Mouse (Mus musculus): ENCODE measurements at regions not wholly inside any gene's neighbourhood (a gene's known extent, or its start where the extent isn't known, plus 50 kb on each side); places are given as distances from the start of the nearest gene placed in this dataset.

GRCm38 (mm10) chr14:21929048-21929447 is 60.4 kb downstream of the Zfp503 start:
- Histone ChIP-seq H3K4me3 (replicated peaks in 1 of 3; ENCODE audit: low read depth in 2 of 3, low read length in 2 of 3, poor library complexity in 1 of 3) (no peak overlapping the region), H3K9me3 (replicated peaks; ENCODE audit: low read length) (no peaks in the 10 kb centered on the region), H3K4me2 (ENCODE audit: insufficient read depth, low read depth, poor library complexity, severe bottlenecking) (no peak overlapping the region), H3K79me2 (replicated peaks; ENCODE audit: control insufficient read depth, extremely low read depth, insufficient read depth, poor library complexity, severe bottlenecking) (no peaks in the 10 kb centered on the region), H3K27ac (ENCODE audit: insufficient read depth, low read depth) (no peak overlapping the region), H3K36me3 (replicated peaks in 1 of 2; ENCODE audit: control insufficient read depth in 1 of 2, insufficient read depth in 1 of 2, low read length in 1 of 2) (no peaks in the 10 kb centered on the region), H3K27me3 (replicated peaks) (no peaks in the 10 kb centered on the region), H3K4me1 (ENCODE audit: control insufficient read depth in 1 of 2, insufficient read depth in 2 of 2) (peaks cover 0 to 8% of the 10 kb centered on the region in 2 experiments; a peak in 2 of 4 replicates), H3K9ac (ENCODE audit: insufficient read depth, low read depth) (no peak overlapping the region)
- dilution Hi-C loops (cut with MboI; ENCODE audit: extremely low pct_ligation_motif_present, extremely low pct_unique_long_range_greater_than_20kb, low sequenced_read_pairs) (no loop called here), in situ Hi-C loops (cut with MboI; ENCODE audit: low pct_ligation_motif_present, low pct_unique_long_range_greater_than_20kb, low sequenced_read_pairs) (no loop called here)
- TF ChIP-seq RAD21 (IDR thresholded peaks at IDR 0.05; ENCODE audit: low read depth, low read length) (no peak), USF1 (IDR thresholded peaks at IDR 0.05; ENCODE audit: low read depth, low read length) (no peak), JUN (IDR thresholded peaks at IDR 0.05; ENCODE audit: insufficient read depth, low read depth, low read length) (no peak), TBP (conservative IDR thresholded peaks at IDR 0.05; ENCODE audit: low read depth, low read length) (no peak), ELF1 (IDR thresholded peaks at IDR 0.05; ENCODE audit: low read depth, low read length) (no peak), USF2 (conservative IDR thresholded peaks at IDR 0.05; ENCODE audit: low read depth, low read length) (no peak), HCFC1 (IDR thresholded peaks at IDR 0.05; ENCODE audit: low read depth, low read length) (no peak), ZMIZ1 (IDR thresholded peaks at IDR 0.05; ENCODE audit: low read depth, low read length) (no peak), E2F4 (IDR thresholded peaks at IDR 0.05; ENCODE audit: insufficient replicate concordance, low read depth, low read length) (no peak), POLR2AphosphoS2 (IDR thresholded peaks at IDR 0.05; ENCODE audit: low read depth, low read length) (no peak), ZC3H11A (IDR thresholded peaks at IDR 0.05; ENCODE audit: low read depth, low read length) (no peak)
- DNase-seq (ENCODE audit: extremely low read depth): no peak

GRCm38 (mm10) chr14:21916671-21917070 is 67.9 kb upstream of the Comtd1 start:
- no peaks in the 10 kb centered on the region for H3K27me3 ChIP-seq (replicated peaks)
- no peak overlapping the region for H3K4me2 ChIP-seq (ENCODE audit: insufficient read depth, low read depth, poor library complexity, severe bottlenecking)
- H3K36me3 ChIP-seq (replicated peaks in 1 of 2; ENCODE audit: control insufficient read depth in 1 of 2, insufficient read depth in 1 of 2, low read length in 1 of 2): no peaks in the 10 kb centered on the region
- no peak overlapping the region for H3K4me3 ChIP-seq (replicated peaks in 1 of 3; ENCODE audit: low read depth in 2 of 3, low read length in 2 of 3, poor library complexity in 1 of 3)
- H3K4me1 ChIP-seq (ENCODE audit: control insufficient read depth in 1 of 2, insufficient read depth in 2 of 2): no peaks in the 10 kb centered on the region
- no peak overlapping the region for H3K9ac ChIP-seq (ENCODE audit: insufficient read depth, low read depth)
- DNase-seq (ENCODE audit: extremely low read depth): no peak
- peaks cover 4% of the 10 kb centered on the region for H3K9me3 ChIP-seq (replicated peaks; ENCODE audit: low read length)
- dilution Hi-C loops (cut with MboI; ENCODE audit: extremely low pct_ligation_motif_present, extremely low pct_unique_long_range_greater_than_20kb, low sequenced_read_pairs) (no loop called here), in situ Hi-C loops (cut with MboI; ENCODE audit: low pct_ligation_motif_present, low pct_unique_long_range_greater_than_20kb, low sequenced_read_pairs) (no loop called here)
- TF ChIP-seq USF1 (IDR thresholded peaks at IDR 0.05; ENCODE audit: low read depth, low read length): no peak
- TF ChIP-seq MXI1 (IDR thresholded peaks at IDR 0.05; ENCODE audit: low read depth, low read length): no peak
- no peak for TF ChIP-seq MAX (IDR thresholded peaks at IDR 0.05; ENCODE audit: low read length)
- no peak for TF ChIP-seq ZMIZ1 (IDR thresholded peaks at IDR 0.05; ENCODE audit: low read depth, low read length)
- TF ChIP-seq ZKSCAN1 (IDR thresholded peaks at IDR 0.05; ENCODE audit: borderline replicate concordance, low read depth, low read length): no peak
- no peak for TF ChIP-seq USF2 (conservative IDR thresholded peaks at IDR 0.05; ENCODE audit: low read depth, low read length)
- TF ChIP-seq NRF1 (IDR thresholded peaks at IDR 0.05; ENCODE audit: low read depth, low read length): no peak
- TF ChIP-seq KAT2A (IDR thresholded peaks at IDR 0.05; ENCODE audit: insufficient replicate concordance, low read length): no peak
- no peak for TF ChIP-seq IRF4 (IDR thresholded peaks at IDR 0.05; ENCODE audit: low read depth, low read length)
- TF ChIP-seq SIN3A (IDR thresholded peaks at IDR 0.05; ENCODE audit: low read length): no peak
- TF ChIP-seq RAD21 (IDR thresholded peaks at IDR 0.05; ENCODE audit: low read depth, low read length): no peak
- no peak for TF ChIP-seq JUN (IDR thresholded peaks at IDR 0.05; ENCODE audit: insufficient read depth, low read depth, low read length)
- TF ChIP-seq JUND (conservative IDR thresholded peaks at IDR 0.05; ENCODE audit: low read depth, low read length): no peak
- no peak for TF ChIP-seq GABPA (IDR thresholded peaks at IDR 0.05; ENCODE audit: insufficient replicate concordance, low read depth, low read length)
- no peak for TF ChIP-seq ZC3H11A (IDR thresholded peaks at IDR 0.05; ENCODE audit: low read depth, low read length)
- no peak for TF ChIP-seq POLR2AphosphoS2 (IDR thresholded peaks at IDR 0.05; ENCODE audit: low read depth, low read length)
- TF ChIP-seq E2F4 (IDR thresholded peaks at IDR 0.05; ENCODE audit: insufficient replicate concordance, low read depth, low read length): no peak
- H3K27ac ChIP-seq (ENCODE audit: insufficient read depth, low read depth): no peak overlapping the region
- H3K79me2 ChIP-seq (replicated peaks; ENCODE audit: control insufficient read depth, extremely low read depth, insufficient read depth, poor library complexity, severe bottlenecking): no peaks in the 10 kb centered on the region

Data from CH12.LX (cell line).